Mouse (Mus musculus): ENCODE data around the gene Arhgef39.

DNA sequence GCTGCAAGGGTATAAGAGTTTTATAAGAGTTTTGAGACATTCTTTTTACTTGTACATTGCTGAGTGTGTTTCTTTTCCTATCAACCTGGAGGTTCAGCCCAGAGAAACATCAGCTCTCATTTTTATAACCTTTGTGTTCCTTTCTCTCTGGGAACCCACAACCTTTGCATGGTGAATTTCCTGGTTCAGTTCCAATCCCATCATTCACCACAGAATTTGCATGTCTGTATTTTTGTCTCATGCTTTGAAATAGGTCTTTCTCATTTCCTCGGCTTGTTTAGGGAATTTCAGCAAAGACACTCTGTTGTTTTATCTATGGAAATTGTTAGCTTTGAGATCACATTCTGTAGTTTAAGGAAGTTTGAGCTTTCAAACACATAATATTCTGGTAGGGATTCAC is 25.9 kb downstream of the Arhgef39 start:
- no peak for TF ChIP-seq CTCF (IDR thresholded peaks at IDR 0.05; ENCODE audit: extremely low read depth, insufficient read depth, low read length)
- no peak for TF ChIP-seq POLR2A (IDR thresholded peaks at IDR 0.05; ENCODE audit: extremely low read depth, insufficient read depth, low read length)

All from cortical plate, adult 2 months (tissue).